Mouse (Mus musculus) cerebellum, adult 2 months (tissue): Measurements from ENCODE around the gene Ccdc91. TPM values are rescaled to one million over a fixed set of nuclear protein-coding genes. Genes with fewer than 3 reads are reported as not detected.

ENCODE experiments used
- DNase-seq, 2 experiments: peaks; one replicate each; pipeline ENCODE4 v3.0.0; 2021
- H3K27ac ChIP-seq: fragments of 200-500 bp; 2 replicates; pipeline ENCODE4 v1.5.1; 2012; ENCODE audit warnings: low read length, control low read depth, inconsistent platforms; ENCODE audit not compliant: insufficient read depth
- H3K27me3 ChIP-seq: fragments of 200-500 bp; 2 replicates; pipeline ENCODE4 v1.6.1; 2012; ENCODE audit warnings: inconsistent platforms, mild to moderate bottlenecking, low read length, moderate library complexity; ENCODE audit not compliant: control insufficient read depth, insufficient read depth
- H3K4me1 ChIP-seq: fragments of 200-500 bp; 2 replicates; pipeline ENCODE4 v1.6.1; 2011; ENCODE audit warnings: low read length; ENCODE audit not compliant: control insufficient read depth, insufficient read depth
- H3K4me3 ChIP-seq: fragments of 200-500 bp; replicated peaks from 2 replicates; pipeline ENCODE3; 2011; ENCODE audit warnings: mild to moderate bottlenecking, low read depth, low read length, control low read depth; ENCODE audit not compliant: insufficient read depth
- CTCF ChIP-seq: fragments of 200-500 bp; IDR thresholded peaks from 2 replicates; pipeline ENCODE4 v1.5.1; 2011; ENCODE audit warnings: low read depth, mild to moderate bottlenecking, control low read depth, low read length, moderate library complexity, borderline replicate concordance; ENCODE audit not compliant: insufficient read depth
- POLR2A ChIP-seq: fragments of 200-500 bp; IDR thresholded peaks from 2 replicates; pipeline ENCODE4 v1.6.1; 2011; ENCODE audit warnings: low read length, control low read depth, borderline replicate concordance; ENCODE audit not compliant: insufficient read depth
- WGBS: fragments of 180-500 bp; shearing (Covaris S2); methylation state at CpG from one replicate; pipeline ENCODE4 v1.1.7; 2018; 5-methylcytosine and 5-hydroxymethylcytosine counted together
- polyA plus RNA-seq: library from polyadenylated mRNA; depleted of rRNA; stranded (reverse); fragments of >200 nt; gene quantifications from 2 replicates; pipeline ENCODE4 v1.2.3, GENCODE M21; 2012

The Ccdc91 gene
- polyA plus RNA-seq, 1 experiment = 47.4 TPM

GRCm38 (mm10) chr6:147538236-147538635, 62.6 kb downstream of the Ccdc91 start:
- no peak overlapping the region for H3K27ac ChIP-seq
- H3K4me3 ChIP-seq = no peak overlapping the region
- DNase-seq = no peak
- peaks cover 3% of the 10 kb centered on the region; the same call in 1 of the 2 replicates for H3K4me1 ChIP-seq
- WGBS = 96% methylated on average over 5 of the region's 5 CpGs
- TF ChIP-seq POLR2A (no peak), CTCF (no peak)
- H3K27me3 ChIP-seq = no peaks in the 10 kb centered on the region

GRCm38 (mm10) chr6:147539056-147539600, 63.5 kb downstream of the Ccdc91 start:
- Histone ChIP-seq H3K27ac (no peak overlapping the region), H3K4me3 (no peak overlapping the region), H3K27me3 (no peaks in the 10 kb centered on the region), H3K4me1 (peaks cover 3% of the 10 kb centered on the region; the same call in 1 of the 2 replicates)
- TF ChIP-seq CTCF (no peak), POLR2A (no peak)
- WGBS = 23% methylated on average over 7 of the region's 7 CpGs
- DNase-seq = peak in 1 of 2 experiments; percentile 8

GRCm38 (mm10) chr6:147540942-147541341, 65.3 kb downstream of the Ccdc91 start:
- TF ChIP-seq CTCF = no peak
- no peak for TF ChIP-seq POLR2A
- no peak for DNase-seq
- H3K27ac ChIP-seq = no peak overlapping the region
- H3K27me3 ChIP-seq = no peaks in the 10 kb centered on the region
- WGBS = 94% methylated on average over 6 of the region's 6 CpGs
- peaks cover 3% of the 10 kb centered on the region; the same call in 1 of the 2 replicates for H3K4me1 ChIP-seq
- no peak overlapping the region for H3K4me3 ChIP-seq

GRCm38 (mm10) chr6:147555591-147555990, 80.0 kb downstream of the Ccdc91 start:
- TF ChIP-seq CTCF (no peak), POLR2A (no peak)
- no peaks in the 10 kb centered on the region for H3K27me3 ChIP-seq
- H3K27ac ChIP-seq = no peak overlapping the region
- WGBS = 77% methylated on average over 6 of the region's 6 CpGs
- no peak overlapping the region for H3K4me3 ChIP-seq
- DNase-seq = no peak
- no peaks in the 10 kb centered on the region; the same call in 1 of the 2 replicates for H3K4me1 ChIP-seq

- Histone ChIP-seq H3K4me3 (no peak overlapping the region), H3K27ac (no peak overlapping the region), H3K4me1 (no peaks in the 10 kb centered on the region; the same call in 1 of the 2 replicates), H3K27me3 (no peaks in the 10 kb centered on the region)
- no peak for TF ChIP-seq POLR2A
- TF ChIP-seq CTCF = no peak
- DNase-seq = no peak
- WGBS = 25% methylated on average over 3 of the region's 3 CpGs
These were observed 83.7 kb downstream of the Ccdc91 start for GRCm38 (mm10) chr6:147559316-147559715.

GRCm38 (mm10) chr6:147560436-147560835, 84.8 kb downstream of the Ccdc91 start:
- H3K27ac ChIP-seq = no peak overlapping the region
- no peaks in the 10 kb centered on the region for H3K27me3 ChIP-seq
- no peak for TF ChIP-seq CTCF
- TF ChIP-seq POLR2A = no peak
- H3K4me3 ChIP-seq = no peak overlapping the region
- no peak for DNase-seq
- peaks cover 5% of the 10 kb centered on the region for H3K4me1 ChIP-seq

GRCm38 (mm10) chr6:147569246-147569645, 93.6 kb downstream of the Ccdc91 start:
- 79% methylated on average over 5 of the region's 5 CpGs for WGBS
- no peak overlapping the region for H3K27ac ChIP-seq
- no peak for TF ChIP-seq CTCF
- TF ChIP-seq POLR2A = no peak
- H3K4me3 ChIP-seq = no peak overlapping the region
- peaks cover 5% of the 10 kb centered on the region for H3K4me1 ChIP-seq
- H3K27me3 ChIP-seq = no peaks in the 10 kb centered on the region
- DNase-seq = no peak

GRCm38 (mm10) chr6:147573137-147573536, 97.5 kb downstream of the Ccdc91 start:
- Histone ChIP-seq H3K27ac (no peak overlapping the region), H3K4me3 (no peak overlapping the region), H3K4me1 (peaks cover 11% of the 10 kb centered on the region), H3K27me3 (no peaks in the 10 kb centered on the region)
- TF ChIP-seq CTCF (no peak), POLR2A (no peak)
- WGBS = 49% methylated on average over 4 of the region's 4 CpGs
- no peak for DNase-seq
